Mouse (Mus musculus): ENCODE data around the gene Olfr316. TPM values are rescaled to one million over a fixed set of nuclear protein-coding genes. Genes with fewer than 3 reads are reported as not detected.
"Not testable (repeated sequence)": the region's sequence is repeated elsewhere in the genome, so short reads cannot be mapped to it uniquely, and the experiment has no call there.

Olfr316 gene
- total RNA-seq (2021): not detected
- long read RNA-seq, experiment 1: 0 reads
- long read RNA-seq, experiment 2: 0 reads

- DNase-seq: no peak
- intact Hi-C loops (cut with DNase I; ENCODE audit: low total_unique reads): no loop called here
These were observed at the start of gene Olfr316 for GRCm38 (mm10) chr11:58752434-58752833. Olfr316 (plus strand) TSS chr11:58752734.

- no peak for DNase-seq
- intact Hi-C loops (cut with DNase I; ENCODE audit: low total_unique reads): no loop called here
These were observed 43.4 kb upstream of the Olfr316 start for GRCm38 (mm10) chr11:58709086-58709485.

GRCm38 (mm10) chr11:58717723-58718122 is 34.8 kb upstream of the Olfr316 start:
- DNase-seq; intact Hi-C loops (cut with DNase I; ENCODE audit: low total_unique reads): not testable (repeated sequence)

- intact Hi-C loops (cut with DNase I; ENCODE audit: low total_unique reads): no loop called here
- DNase-seq: no peak
These were observed 32.8 kb upstream of the Olfr316 start for GRCm38 (mm10) chr11:58719701-58720100.

GRCm38 (mm10) chr11:58723914-58724313 is 28.6 kb upstream of the Olfr316 start, which contains the start of gene Olfr318:
Olfr318 (minus strand) TSS chr11:58724014.
- DNase-seq: no peak
- intact Hi-C loops (cut with DNase I; ENCODE audit: low total_unique reads): no loop called here

- DNase-seq; intact Hi-C loops (cut with DNase I; ENCODE audit: low total_unique reads): not testable (repeated sequence)
These were observed 24.5 kb upstream of the Olfr316 start for GRCm38 (mm10) chr11:58727896-58728650.

GRCm38 (mm10) chr11:58733372-58733771 is 19.2 kb upstream of the Olfr316 start:
- no peak for DNase-seq
- intact Hi-C loops (cut with DNase I; ENCODE audit: low total_unique reads): no loop called here

GRCm38 (mm10) chr11:58738792-58739262 is 13.7 kb upstream of the Olfr316 start, which contains the start of gene Olfr317:
Olfr317 (minus strand) TSS chr11:58739212.
- intact Hi-C loops (cut with DNase I; ENCODE audit: low total_unique reads): no loop called here
- DNase-seq: no peak

GRCm38 (mm10) chr11:58751096-58751495 is 1.4 kb upstream of the Olfr316 start:
- DNase-seq; intact Hi-C loops (cut with DNase I; ENCODE audit: low total_unique reads): not testable (repeated sequence)

- intact Hi-C loops (cut with DNase I; ENCODE audit: low total_unique reads): no loop called here
- no peak for DNase-seq
These were observed 20.4 kb downstream of the Olfr316 start, which contains the start of gene Olfr315 for GRCm38 (mm10) chr11:58772888-58773287. Olfr315 (plus strand) TSS chr11:58773188.

- no peak for DNase-seq
- intact Hi-C loops (cut with DNase I; ENCODE audit: low total_unique reads): no loop called here
These were observed 30.1 kb downstream of the Olfr316 start, which contains the start of gene Olfr314 for GRCm38 (mm10) chr11:58782480-58783089. Olfr314 (plus strand) TSS chr11:58782952.

- intact Hi-C loops (cut with DNase I; ENCODE audit: low total_unique reads): no loop called here
- no peak for DNase-seq
These were observed 31.6 kb downstream of the Olfr316 start for GRCm38 (mm10) chr11:58784182-58784581.

GRCm38 (mm10) chr11:58787651-58788050 is 35.1 kb downstream of the Olfr316 start:
- no peak for DNase-seq
- intact Hi-C loops (cut with DNase I; ENCODE audit: low total_unique reads): no loop called here

GRCm38 (mm10) chr11:58788346-58788745 is 35.8 kb downstream of the Olfr316 start:
- intact Hi-C loops (cut with DNase I; ENCODE audit: low total_unique reads): no loop called here
- DNase-seq: no peak

GRCm38 (mm10) chr11:58789532-58789931 is 37.0 kb downstream of the Olfr316 start:
- intact Hi-C loops (cut with DNase I; ENCODE audit: low total_unique reads): no loop called here
- no peak for DNase-seq

GRCm38 (mm10) chr11:58790053-58790452 is 37.5 kb downstream of the Olfr316 start:
- intact Hi-C loops (cut with DNase I; ENCODE audit: low total_unique reads): no loop called here
- DNase-seq: no peak

- intact Hi-C loops (cut with DNase I; ENCODE audit: low total_unique reads): no loop called here
- DNase-seq: no peak
These were observed 38.1 kb downstream of the Olfr316 start for GRCm38 (mm10) chr11:58790646-58791045.

- DNase-seq: no peak
- intact Hi-C loops (cut with DNase I; ENCODE audit: low total_unique reads): no loop called here
These were observed 43.3 kb downstream of the Olfr316 start for GRCm38 (mm10) chr11:58795856-58796255.

GRCm38 (mm10) chr11:58796850-58797249 is 44.3 kb downstream of the Olfr316 start:
- intact Hi-C loops (cut with DNase I; ENCODE audit: low total_unique reads): no loop called here
- peak; percentile 10 for DNase-seq

- intact Hi-C loops (cut with DNase I; ENCODE audit: low total_unique reads): no loop called here
- DNase-seq: no peak
These were observed 47.2 kb downstream of the Olfr316 start for GRCm38 (mm10) chr11:58799747-58800146.

Measured in gastrocnemius, postnatal 14 days (tissue).